Mouse (Mus musculus) layer of hippocampus, adult 9-10 months (tissue): Measurements from ENCODE around the gene Dag1.

Source experiments
- DNase-seq: peaks from one replicate; pipeline ENCODE4 v3.0.0; 2022; ENCODE audit warnings: low spot score

Gene Dag1

GRCm38 (mm10) chr9:108183531-108183994 is 80.2 kb downstream of the Dag1 start:
- no peak for DNase-seq

- no peak for DNase-seq
Measured at GRCm38 (mm10) chr9:108182806-108183506, 80.8 kb downstream of the Dag1 start.

- DNase-seq, result no peak
Measured at GRCm38 (mm10) chr9:108178391-108178790, 85.4 kb downstream of the Dag1 start.

- DNase-seq, result no peak
Measured at GRCm38 (mm10) chr9:108175116-108175838, 88.5 kb downstream of the Dag1 start.

GRCm38 (mm10) chr9:108172777-108173350 is 90.9 kb downstream of the Dag1 start:
- no peak for DNase-seq

GRCm38 (mm10) chr9:108169751-108170150 is 94.0 kb downstream of the Dag1 start:
- no peak for DNase-seq

- DNase-seq, result no peak
Measured at GRCm38 (mm10) chr9:108165143-108165542, 98.6 kb downstream of the Dag1 start.

GRCm38 (mm10) chr9:108163646-108164284 is 100.0 kb downstream of the Dag1 start:
- no peak for DNase-seq

- DNase-seq, result no peak
Measured at GRCm38 (mm10) chr9:108157891-108158290, 105.9 kb downstream of the Dag1 start.

- peak; percentile 48 for DNase-seq
Measured at GRCm38 (mm10) chr9:108157451-108157850, 106.3 kb downstream of the Dag1 start.

GRCm38 (mm10) chr9:108156786-108157185 is 107.0 kb downstream of the Dag1 start:
- DNase-seq, result no peak

- DNase-seq, result no peak
Measured at GRCm38 (mm10) chr9:108154814-108155213, 108.9 kb downstream of the Dag1 start.
